Mouse (Mus musculus) liver, embryonic 13.5 days (tissue): ENCODE data around the gene Cyp4f40. TPM values are rescaled to one million over a fixed set of nuclear protein-coding genes. Genes with fewer than 3 reads are reported as not detected.
"Not testable (repeated sequence)": the region's sequence is repeated elsewhere in the genome, so short reads cannot be mapped to it uniquely, and the experiment has no call there.

ENCODE experiments used
- ATAC-seq: fragments of 200-750 bp; cut with Nextera tagmentation; 2 replicates; pipeline ENCODE4 v1.8.0; 2017; ENCODE audit warnings: low read depth, mild to moderate bottlenecking, moderate number of reproducible peaks, moderate library complexity
- DNase-seq: peaks from one replicate; pipeline ENCODE4 v3.0.0; 2022
- H3K27ac ChIP-seq: fragments of 300-500 bp; sonication (generic); 2 replicates; pipeline ENCODE4 v1.5.1; 2015; ENCODE audit warnings: moderate library complexity, mild to moderate bottlenecking, inconsistent platforms
- H3K27me3 ChIP-seq: fragments of 300-500 bp; sonication (generic); 2 replicates; pipeline ENCODE4 v1.6.1; 2015; ENCODE audit warnings: mild to moderate bottlenecking, inconsistent platforms
- H3K36me3 ChIP-seq: fragments of 300-500 bp; sonication (generic); 2 replicates; pipeline ENCODE4 v1.6.1; 2015; ENCODE audit warnings: mild to moderate bottlenecking, inconsistent platforms
- H3K4me1 ChIP-seq: fragments of 300-500 bp; sonication (generic); replicated peaks from 2 replicates; pipeline ENCODE4 v1.6.1; 2015; ENCODE audit warnings: inconsistent platforms
- H3K4me2 ChIP-seq: fragments of 300-500 bp; sonication (generic); 2 replicates; pipeline ENCODE4 v1.6.1; 2015; ENCODE audit warnings: inconsistent platforms, mild to moderate bottlenecking, moderate library complexity
- H3K4me3 ChIP-seq: fragments of 300-500 bp; sonication (generic); replicated peaks from 2 replicates; pipeline ENCODE4 v1.5.1; 2015; ENCODE audit warnings: mild to moderate bottlenecking, inconsistent platforms
- H3K9ac ChIP-seq: fragments of 300-500 bp; sonication (generic); 2 replicates; pipeline ENCODE4 v1.6.1; 2015; ENCODE audit warnings: mild to moderate bottlenecking, inconsistent platforms
- H3K9me3 ChIP-seq: fragments of 300-500 bp; sonication (generic); replicated peaks from 2 replicates; pipeline ENCODE4 v1.6.1; 2016; ENCODE audit warnings: inconsistent platforms
- WGBS: fragments of 180-500 bp; shearing (Covaris S2); methylation state at CpG from one replicate; pipeline ENCODE4 v1.1.7; 2015; ENCODE audit not compliant: insufficient replicate concordance; 5-methylcytosine and 5-hydroxymethylcytosine counted together
- polyA plus RNA-seq: library from polyadenylated mRNA; unstranded; fragments of >200 nt; fragmentation: Nextera tagmentation; extraction: Ambion mirVana; gene quantifications from 2 replicates; pipeline ENCODE4 v1.2.1, GENCODE M21; 2015

Cyp4f40 gene
- not detected in 2 replicates for polyA plus RNA-seq

DNA sequence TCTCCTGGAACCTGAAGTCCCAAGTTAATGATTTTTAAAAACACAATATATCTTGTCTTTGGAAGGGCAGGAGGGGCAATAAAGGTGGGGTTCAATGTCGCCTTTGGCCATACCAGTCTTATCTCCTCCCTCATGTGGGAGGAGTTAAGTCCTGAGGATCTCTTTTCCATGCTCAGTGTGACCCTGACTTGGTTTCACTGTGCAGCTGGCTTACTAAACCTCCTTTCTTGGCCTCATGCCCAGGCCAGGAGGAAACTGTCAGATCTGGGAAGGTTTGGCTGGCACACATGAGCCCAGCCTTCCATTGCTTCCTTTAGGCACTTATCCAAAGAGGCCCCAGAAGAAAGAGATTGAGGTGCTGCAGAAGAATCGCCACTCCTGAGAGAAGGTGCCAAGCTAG, at the start of gene Cyp4f40:
Gene Cyp4f40 (plus strand): TSS at position 189 of the 400 bp plus-strand sequence.
- no peak within 1 kb of the TSS for H3K4me2 ChIP-seq
- ATAC-seq, result no peak
- no peak within 1 kb of the TSS for H3K4me3 ChIP-seq
- H3K27me3 ChIP-seq, result no peaks in the 10 kb centered on the region
- no peak within 1 kb of the TSS for H3K27ac ChIP-seq
- 0 out of 2 replicates have a peak, but pooled peaks cover 2% of the 10 kb centered on the region for H3K9me3 ChIP-seq
- H3K36me3 ChIP-seq, result no peaks in the 10 kb centered on the region
- no peak within 1 kb of the TSS for H3K9ac ChIP-seq
- no peak for DNase-seq
- no peaks in the 10 kb centered on the region for H3K4me1 ChIP-seq
- WGBS, result 49% methylated on average over 2 of the region's 2 CpGs

DNA sequence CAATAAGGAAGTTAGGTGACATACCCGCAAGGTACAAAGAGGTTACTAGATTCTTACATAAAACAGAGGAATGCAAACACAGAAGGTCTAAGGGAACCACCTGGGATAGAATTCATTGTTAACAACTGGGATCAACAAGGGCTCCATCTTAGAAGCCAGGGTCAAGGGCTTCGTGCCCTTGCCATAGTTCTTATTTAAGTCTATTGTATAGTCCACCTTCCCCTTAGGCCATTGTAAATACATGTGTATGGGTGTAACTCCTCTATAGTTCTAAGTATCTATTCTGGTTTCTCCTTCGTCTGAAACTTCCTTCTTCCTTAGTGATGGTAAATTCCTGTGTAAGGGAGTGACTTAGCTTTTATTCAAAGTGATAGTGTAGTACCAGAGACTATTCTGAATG, 48.5 kb upstream of the Cyp4f40 start:
- ATAC-seq, DNase-seq, H3K9ac ChIP-seq: not testable (repeated sequence)

DNA sequence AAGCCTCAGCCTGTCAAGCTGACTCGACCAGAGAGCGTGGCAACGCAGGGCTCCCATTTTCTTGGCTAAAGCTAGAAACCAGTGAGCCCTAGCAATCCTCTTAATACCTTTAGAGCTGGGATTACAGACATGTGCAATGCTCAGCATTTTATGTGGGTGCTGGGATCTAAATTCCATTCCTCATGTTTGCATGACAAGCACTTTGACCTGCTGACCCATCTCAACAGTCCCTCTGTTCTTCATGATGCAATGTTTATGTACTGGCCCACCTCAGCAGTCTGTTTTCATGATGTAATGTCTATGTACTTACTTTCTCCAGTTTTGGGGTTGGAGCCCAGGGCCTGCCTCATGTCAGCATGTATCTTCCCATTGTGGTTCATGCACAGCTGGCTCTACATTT, 47.8 kb upstream of the Cyp4f40 start:
- no peak overlapping the region for H3K4me3 ChIP-seq
- WGBS, result 63% methylated on average over 3 of the region's 3 CpGs
- H3K27me3 ChIP-seq, result no peaks in the 10 kb centered on the region
- no peak overlapping the region for H3K27ac ChIP-seq
- H3K9ac ChIP-seq, result no peak overlapping the region
- H3K4me1 ChIP-seq, result no peaks in the 10 kb centered on the region
- no peak overlapping the region for H3K4me2 ChIP-seq
- H3K9me3 ChIP-seq, result no peaks in the 10 kb centered on the region
- no peaks in the 10 kb centered on the region for H3K36me3 ChIP-seq
- ATAC-seq (no peak), DNase-seq (no peak)

More for the DNA sequence above, 48.5 kb upstream of the Cyp4f40 start:
- not testable (repeated sequence) for H3K27me3 ChIP-seq, H3K4me2 ChIP-seq, H3K36me3 ChIP-seq, H3K27ac ChIP-seq, H3K4me3 ChIP-seq, H3K4me1 ChIP-seq, H3K9me3 ChIP-seq
- WGBS, result 55% methylated on average over 3 of the region's 3 CpGs

DNA sequence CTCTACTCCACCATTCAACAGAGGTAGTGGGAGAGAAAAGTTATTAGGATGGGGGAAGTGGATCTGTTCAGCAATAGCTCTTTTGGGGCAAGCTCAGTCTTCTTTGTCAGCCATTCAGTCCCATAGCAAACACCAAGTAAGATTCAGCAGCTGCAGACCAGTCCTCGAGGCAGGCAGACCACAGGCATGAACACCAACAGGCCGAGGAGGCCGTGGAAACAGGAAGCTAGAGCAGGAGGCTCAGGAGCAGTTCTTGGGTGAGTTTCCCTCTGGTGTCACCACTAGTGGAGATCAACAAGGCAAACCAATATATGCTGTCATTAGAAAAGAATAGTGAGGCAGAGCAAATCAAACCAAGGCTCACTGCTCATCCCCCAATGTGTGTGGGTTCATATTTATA, 46.3 kb upstream of the Cyp4f40 start:
- no peak overlapping the region for H3K9ac ChIP-seq
- H3K27ac ChIP-seq, result no peak overlapping the region
- no peaks in the 10 kb centered on the region for H3K4me1 ChIP-seq
- ATAC-seq (no peak), DNase-seq (no peak)
- no peak overlapping the region for H3K4me3 ChIP-seq
- H3K27me3 ChIP-seq, result no peaks in the 10 kb centered on the region
- no peak overlapping the region for H3K4me2 ChIP-seq
- 28% methylated on average over 3 of the region's 3 CpGs for WGBS
- no peaks in the 10 kb centered on the region for H3K36me3 ChIP-seq
- no peaks in the 10 kb centered on the region for H3K9me3 ChIP-seq

DNA sequence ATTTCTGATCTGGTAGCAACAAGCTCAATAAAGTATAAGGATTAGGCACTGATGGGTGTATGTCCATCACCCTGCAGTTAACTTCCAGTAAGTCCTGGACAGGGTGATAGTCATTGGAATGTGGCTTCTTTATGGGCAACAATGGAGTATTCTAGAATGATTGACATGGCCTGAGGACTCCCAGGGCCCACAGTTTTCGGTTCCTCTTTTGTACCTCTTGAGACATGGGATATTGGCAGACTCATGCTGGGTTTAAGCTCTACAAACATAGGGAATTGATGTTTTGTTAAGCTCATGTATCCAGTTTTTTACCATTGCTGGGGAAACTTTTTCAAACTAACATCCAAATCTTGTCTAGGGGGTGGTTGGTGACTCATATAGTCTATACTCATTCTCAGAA, 41.4 kb upstream of the Cyp4f40 start:
- 42% methylated on average over 1 of the region's 1 CpGs for WGBS
- H3K4me2 ChIP-seq, result no peak overlapping the region
- peaks cover 7% of the 10 kb centered on the region; the same call in 1 of the 2 replicates for H3K9me3 ChIP-seq
- no peak for ATAC-seq
- DNase-seq, result no peak
- no peaks in the 10 kb centered on the region for H3K36me3 ChIP-seq
- no peaks in the 10 kb centered on the region for H3K4me1 ChIP-seq
- no peaks in the 10 kb centered on the region for H3K27me3 ChIP-seq
- no peak overlapping the region for H3K4me3 ChIP-seq
- no peak overlapping the region for H3K27ac ChIP-seq
- no peak overlapping the region for H3K9ac ChIP-seq

DNA sequence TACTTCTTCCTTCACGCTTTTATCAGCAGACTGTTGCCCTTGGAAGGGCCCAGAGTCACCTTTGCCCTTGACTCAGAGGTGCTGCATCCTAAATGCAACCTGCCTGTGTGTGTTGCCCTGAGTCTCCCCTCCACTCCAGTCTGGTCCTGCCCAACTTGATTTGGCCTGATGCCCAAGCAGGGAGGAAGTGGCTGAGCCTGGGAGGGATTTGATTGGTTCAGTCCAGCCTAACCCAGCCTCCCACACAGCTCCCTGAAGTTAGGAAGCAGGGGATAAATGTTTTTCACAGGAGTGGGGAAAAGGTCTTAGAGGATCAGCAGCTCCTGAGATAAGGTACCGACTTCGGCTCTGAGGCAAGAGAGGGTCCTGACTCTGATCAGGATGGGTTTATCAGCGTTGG, 37.7 kb upstream of the Cyp4f40 start, which contains the start of gene Cyp4f37:
Gene Cyp4f37 (plus strand): TSS at position 292 of the 400 bp plus-strand sequence.
- not testable (repeated sequence) for DNase-seq, H3K27ac ChIP-seq, H3K4me3 ChIP-seq, H3K36me3 ChIP-seq, H3K4me1 ChIP-seq, H3K9me3 ChIP-seq, ATAC-seq, H3K4me2 ChIP-seq, H3K27me3 ChIP-seq, H3K9ac ChIP-seq
- 46% methylated on average over 4 of the region's 4 CpGs for WGBS

DNA sequence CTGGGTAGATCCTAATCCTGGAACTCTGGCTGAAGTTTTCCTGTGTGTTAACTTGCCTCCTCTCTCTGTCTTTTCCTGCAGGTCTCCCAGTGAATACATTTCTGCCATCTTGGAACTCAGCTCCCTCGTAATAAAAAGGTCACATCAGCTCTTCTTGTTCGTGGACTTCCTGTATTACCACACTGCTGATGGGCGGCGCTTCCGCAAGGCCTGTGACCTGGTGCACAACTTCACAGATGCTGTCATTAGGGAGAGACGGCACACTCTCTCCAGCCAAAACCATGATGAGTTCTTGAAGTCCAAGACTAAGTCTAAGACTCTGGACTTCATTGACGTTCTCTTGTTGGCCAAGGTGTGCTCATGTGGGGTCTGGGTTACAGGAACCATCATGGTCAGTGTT, 29.0 kb upstream of the Cyp4f40 start:
- ATAC-seq, H3K9me3 ChIP-seq, H3K4me1 ChIP-seq, H3K9ac ChIP-seq, H3K27me3 ChIP-seq, H3K27ac ChIP-seq, H3K4me2 ChIP-seq, H3K36me3 ChIP-seq, DNase-seq, H3K4me3 ChIP-seq: not testable (repeated sequence)
- WGBS, result 61% methylated on average over 7 of the region's 7 CpGs

DNA sequence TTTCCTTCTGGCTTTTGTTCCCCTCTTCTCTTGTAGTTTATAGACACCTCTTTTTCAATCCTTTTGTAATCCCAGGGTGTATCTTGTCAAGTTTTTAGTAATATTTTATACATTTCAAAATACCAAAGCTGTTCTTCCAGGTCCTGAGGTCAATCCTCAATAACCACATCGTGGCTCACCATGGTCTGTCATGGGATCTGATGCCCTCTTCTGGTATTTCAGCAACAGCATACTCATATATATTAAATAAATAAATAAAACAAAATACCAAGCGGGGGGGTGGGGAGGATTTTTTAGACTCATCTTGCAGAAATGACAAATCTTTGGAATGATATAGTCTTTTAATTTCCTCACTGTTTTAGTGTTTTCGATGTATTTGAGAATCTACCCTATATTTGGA, 26.8 kb upstream of the Cyp4f40 start:
- Histone ChIP-seq H3K9me3 (no peaks in the 10 kb centered on the region), H3K9ac (no peak overlapping the region), H3K4me1 (0 out of 2 replicates have a peak, but pooled peaks cover 2% of the 10 kb centered on the region), H3K4me3 (no peak overlapping the region), H3K27me3 (no peaks in the 10 kb centered on the region), H3K27ac (no peak overlapping the region), H3K36me3 (no peaks in the 10 kb centered on the region), H3K4me2 (no peak overlapping the region)
- ATAC-seq (no peak), DNase-seq (no peak)
- WGBS, result 59% methylated on average over 3 of the region's 3 CpGs

DNA sequence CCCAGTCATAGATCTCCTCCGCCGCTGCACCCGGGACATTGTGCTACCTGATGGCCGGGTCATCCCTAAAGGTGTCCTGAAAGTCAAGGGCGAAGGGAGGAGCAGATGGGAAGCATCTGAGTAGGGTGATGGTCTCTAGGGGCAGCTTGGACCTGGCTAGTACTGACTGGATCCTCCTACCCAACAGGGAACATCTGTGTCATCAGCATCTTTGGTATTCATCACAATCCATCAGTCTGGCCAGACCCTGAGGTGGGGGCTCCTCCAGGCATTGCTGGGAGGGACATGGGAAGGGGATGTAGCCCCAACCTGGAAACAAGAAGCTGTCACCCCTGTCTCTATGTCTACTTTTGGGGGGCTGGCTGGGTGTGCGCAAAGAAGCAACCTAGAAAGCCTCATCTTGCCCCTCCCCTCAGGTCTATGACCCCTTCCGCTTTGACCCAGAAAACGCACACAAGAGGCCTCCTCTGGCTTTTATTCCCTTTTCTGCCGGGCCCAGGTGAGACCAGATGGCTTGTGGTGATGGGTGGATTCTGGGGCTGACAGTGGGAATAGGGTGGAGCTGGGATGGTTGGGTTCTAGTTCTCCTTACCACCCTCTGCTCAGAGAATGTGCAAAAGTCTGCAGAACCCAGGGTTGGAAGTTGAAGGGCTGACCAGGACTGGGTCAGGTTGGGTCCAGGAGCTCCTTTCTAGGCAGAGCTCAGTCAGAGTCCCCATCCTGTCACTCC, 24.3 kb upstream of the Cyp4f40 start:
- not testable (repeated sequence) for ATAC-seq, H3K9ac ChIP-seq
- 70% methylated on average over 9 of the region's 9 CpGs for WGBS

DNA sequence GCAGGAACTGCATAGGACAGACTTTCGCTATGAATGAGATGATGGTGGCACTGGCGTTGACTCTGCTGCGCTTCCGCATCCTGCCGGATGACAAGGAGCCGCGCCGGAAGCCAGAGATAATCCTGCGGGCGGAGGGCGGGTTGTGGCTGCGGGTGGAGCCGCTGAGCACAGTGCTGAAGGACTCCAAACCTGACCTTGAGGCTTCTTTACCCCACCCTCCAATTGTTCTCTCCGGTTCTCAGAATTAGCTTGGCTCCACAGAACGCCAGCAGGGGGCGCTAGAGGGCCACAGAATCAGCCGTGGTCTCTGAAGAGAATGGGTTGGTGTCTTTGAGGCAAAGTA, 23.8 kb upstream of the Cyp4f40 start:
- 0 out of 2 replicates have a peak, but pooled peaks cover 2% of the 10 kb centered on the region for H3K4me1 ChIP-seq
- H3K4me3 ChIP-seq, result peak overlapping the region; percentile 21; the same call in 1 of the 2 replicates
- no peak overlapping the region for H3K27ac ChIP-seq
- ATAC-seq (peak; percentile 63), DNase-seq (peak; percentile 43)
- under 1% methylated on average over 17 of the region's 17 CpGs for WGBS
- no peaks in the 10 kb centered on the region for H3K9me3 ChIP-seq
- no peaks in the 10 kb centered on the region for H3K27me3 ChIP-seq
- H3K4me2 ChIP-seq, result peak overlapping the region; percentile 57
- H3K9ac ChIP-seq, result no peak overlapping the region
- H3K36me3 ChIP-seq, result no peaks in the 10 kb centered on the region

More for the DNA sequence above, 24.3 kb upstream of the Cyp4f40 start:
- peak overlapping the region; percentile 57 for H3K4me2 ChIP-seq
- DNase-seq, H3K36me3 ChIP-seq, H3K4me1 ChIP-seq, H3K27me3 ChIP-seq, H3K9me3 ChIP-seq, H3K27ac ChIP-seq: not testable (repeated sequence)
- peak overlapping the region; percentile 21; the same call in 1 of the 2 replicates for H3K4me3 ChIP-seq

DNA sequence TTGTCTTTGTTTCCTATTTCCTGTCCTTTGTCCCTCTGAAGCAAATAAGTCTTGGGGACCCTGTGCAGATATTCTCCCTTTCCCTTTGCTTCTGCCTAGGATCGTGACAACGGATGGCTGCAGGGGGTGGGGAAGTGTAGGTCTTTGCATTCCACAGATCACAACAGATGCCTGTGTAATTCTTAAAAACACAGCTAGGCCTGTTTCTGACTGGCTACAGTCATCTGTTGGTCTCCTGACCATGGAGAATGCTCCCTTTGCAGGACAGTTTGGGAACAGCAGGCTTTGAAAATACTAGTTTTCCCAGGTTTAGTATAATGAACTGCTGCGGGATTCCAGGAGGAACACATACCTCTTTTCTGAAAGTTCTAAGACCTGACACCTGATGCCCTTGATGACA, 22.4 kb upstream of the Cyp4f40 start:
- no peak for ATAC-seq
- 0 out of 2 replicates have a peak, but pooled peaks cover 2% of the 10 kb centered on the region for H3K4me1 ChIP-seq

DNA sequence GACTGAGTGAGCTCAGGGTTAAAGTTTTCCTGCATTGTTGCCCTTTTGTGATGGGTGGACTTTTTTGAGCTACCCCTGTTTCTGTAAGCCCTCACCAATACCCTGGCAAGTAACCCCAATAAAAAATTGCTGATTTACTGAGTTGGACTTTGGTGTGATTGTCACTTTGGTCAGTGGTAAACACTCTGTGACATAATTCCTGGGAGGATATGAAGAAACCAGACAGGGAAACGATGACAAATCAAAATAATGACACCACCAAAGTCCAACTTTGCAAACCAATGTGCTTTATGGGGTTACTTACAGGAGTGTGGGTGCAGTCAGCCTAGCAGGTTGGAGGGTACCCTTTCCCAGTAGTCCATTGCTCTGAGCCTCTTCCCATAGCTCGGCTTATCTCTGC, 21.5 kb upstream of the Cyp4f40 start:
- Histone ChIP-seq H3K4me2 (no peak overlapping the region), H3K27ac (no peak overlapping the region), H3K9ac (no peak overlapping the region), H3K4me1 (0 out of 2 replicates have a peak, but pooled peaks cover 2% of the 10 kb centered on the region), H3K36me3 (no peaks in the 10 kb centered on the region), H3K4me3 (no peak overlapping the region), H3K9me3 (no peaks in the 10 kb centered on the region), H3K27me3 (no peaks in the 10 kb centered on the region)
- ATAC-seq (no peak), DNase-seq (no peak)
- WGBS, result 59% methylated on average over 2 of the region's 2 CpGs

More for the DNA sequence above, 22.4 kb upstream of the Cyp4f40 start:
- DNase-seq, result no peak
- H3K36me3 ChIP-seq, result no peaks in the 10 kb centered on the region
- H3K4me2 ChIP-seq, result no peak overlapping the region
- no peaks in the 10 kb centered on the region for H3K27me3 ChIP-seq
- H3K9me3 ChIP-seq, result no peaks in the 10 kb centered on the region
- no peak overlapping the region for H3K9ac ChIP-seq
- WGBS, result 45% methylated on average over 3 of the region's 3 CpGs
- H3K27ac ChIP-seq, result no peak overlapping the region
- no peak overlapping the region for H3K4me3 ChIP-seq
